Mouse (Mus musculus) hindlimb bud, embryonic 11.5 days (tissue): ENCODE measurements around the gene Sap18b.
A peak's percentile ranks its signal among the peaks of the same experiment; 100 is the strongest.
"Not testable (repeated sequence)": the region's sequence is repeated elsewhere in the genome, so short reads cannot be mapped to it uniquely, and the experiment has no call there.

Experiments
- DNase-seq: peaks from one replicate; pipeline ENCODE4 v3.0.0-alpha.2; 2012; ENCODE audit warnings: low read depth, low spot score; ENCODE audit errors: extremely low spot score

The Sap18b gene

DNA sequence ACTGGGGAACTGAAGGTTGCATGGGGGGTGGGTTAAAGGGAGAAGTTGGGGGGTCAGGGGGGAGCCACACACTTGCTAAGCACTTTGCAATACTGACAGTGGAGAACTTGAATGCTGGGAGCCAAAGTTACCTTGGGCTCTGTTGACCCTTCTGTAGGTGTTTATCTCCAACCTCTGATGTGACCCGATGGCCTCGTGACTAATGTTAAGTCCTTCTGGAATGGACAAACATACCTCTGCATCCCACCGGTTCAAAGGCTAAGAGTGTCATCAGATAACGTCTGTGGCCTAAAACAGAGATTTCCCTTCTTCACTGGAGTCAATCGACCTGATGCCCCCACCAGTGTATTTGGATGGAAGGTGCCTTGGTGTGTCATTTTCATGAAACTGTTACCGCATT is 3.9 kb upstream of the Sap18b start:
- no peak for DNase-seq

DNA sequence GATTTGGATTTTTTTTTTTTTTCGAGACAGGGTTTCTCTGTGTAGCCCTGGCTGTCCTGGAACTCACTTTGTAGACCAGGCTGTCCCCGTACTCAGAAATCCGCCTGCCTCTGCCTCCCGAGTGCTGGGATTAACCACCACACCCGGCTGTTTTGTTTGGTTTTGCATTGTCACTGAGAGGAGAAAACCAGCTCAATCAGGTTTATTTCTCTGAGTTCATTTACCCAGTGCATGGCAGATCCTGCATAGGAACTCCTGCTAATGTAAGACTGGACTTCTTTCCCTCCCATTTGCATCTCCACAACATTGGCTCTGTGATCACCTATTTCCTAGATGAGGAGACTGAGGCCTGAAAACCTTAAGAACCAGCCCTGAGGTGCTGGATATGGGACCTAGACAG is 3.0 kb upstream of the Sap18b start:
- DNase-seq, result no peak

DNA sequence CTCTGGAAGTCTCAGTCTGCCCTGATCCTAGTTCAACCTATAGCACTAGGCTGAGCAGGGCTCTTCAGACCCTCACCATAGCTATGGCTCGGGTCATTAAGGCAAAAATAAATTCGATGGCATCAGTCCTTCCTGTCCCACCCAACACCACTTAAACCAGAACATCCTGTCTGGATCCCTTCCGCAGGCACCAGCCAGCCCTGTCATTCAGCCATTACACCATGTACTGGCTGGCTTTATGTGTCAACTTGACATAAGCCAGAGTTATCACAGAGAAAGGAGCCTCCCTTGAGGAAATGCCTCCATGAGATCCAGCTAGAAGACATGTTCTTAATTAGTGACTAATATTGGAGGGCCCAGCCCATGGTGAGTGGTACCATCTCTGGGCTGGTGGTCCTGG is 2.4 kb upstream of the Sap18b start:
- DNase-seq, result no peak

DNA sequence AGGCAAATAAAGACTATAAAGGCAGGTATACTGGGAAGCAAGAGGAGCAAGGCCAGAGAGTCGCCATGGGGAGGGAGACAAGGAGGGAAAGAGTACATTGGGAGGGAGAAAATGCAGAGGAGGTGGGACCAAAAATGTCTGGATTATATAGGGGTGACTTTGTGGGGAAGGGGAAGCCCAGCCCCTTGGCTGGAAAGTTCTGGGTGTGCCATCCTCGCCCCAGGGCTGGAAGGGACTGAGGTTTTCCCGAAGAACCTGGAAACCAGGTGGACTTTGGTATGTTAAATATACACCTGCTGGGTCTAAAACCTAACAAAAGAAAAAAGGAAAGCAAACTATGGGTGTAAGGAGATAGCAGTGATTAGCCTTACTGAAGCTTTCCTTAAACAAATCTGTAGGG is 5.0 kb downstream of the Sap18b start:
- no peak for DNase-seq

DNA sequence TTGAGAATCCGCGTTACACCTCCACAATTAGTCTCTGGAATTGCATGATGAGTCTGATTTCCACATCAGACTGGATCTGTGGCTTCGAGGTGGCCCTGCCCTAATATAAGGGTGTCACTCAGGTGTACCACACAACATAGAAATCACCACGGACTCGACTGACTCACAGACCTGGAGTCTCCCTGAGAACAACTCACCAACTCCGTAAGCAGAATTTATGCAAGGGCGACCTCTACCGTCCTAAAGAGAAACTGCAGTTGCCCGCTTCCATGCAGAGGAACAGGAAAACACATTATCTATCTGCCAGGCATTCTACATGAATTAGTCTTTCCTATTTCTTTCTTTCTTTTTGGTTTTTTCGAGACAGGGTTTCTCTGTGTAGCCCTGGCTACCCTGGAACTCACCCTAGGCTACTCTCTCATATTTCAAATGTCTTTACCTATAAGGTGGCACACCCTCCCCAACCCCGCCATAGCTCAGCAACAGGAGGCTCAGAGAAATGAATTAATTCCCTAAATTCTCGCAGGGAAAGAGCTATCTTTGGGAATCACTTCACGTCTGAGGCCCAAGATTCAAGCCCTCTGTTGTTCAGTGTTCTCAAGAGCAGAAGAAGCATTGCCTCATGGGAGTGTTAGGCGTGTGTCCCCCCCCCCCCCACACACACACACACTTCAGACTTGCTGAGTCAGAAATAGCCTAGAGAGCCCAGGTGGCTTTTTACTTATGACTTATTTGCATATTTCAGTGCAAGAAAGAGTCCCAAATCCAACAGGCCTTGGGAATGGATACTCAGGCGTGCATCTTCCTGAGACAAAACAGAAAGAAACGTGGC is 7.7 kb downstream of the Sap18b start:
- DNase-seq, result peak; percentile 84

DNA sequence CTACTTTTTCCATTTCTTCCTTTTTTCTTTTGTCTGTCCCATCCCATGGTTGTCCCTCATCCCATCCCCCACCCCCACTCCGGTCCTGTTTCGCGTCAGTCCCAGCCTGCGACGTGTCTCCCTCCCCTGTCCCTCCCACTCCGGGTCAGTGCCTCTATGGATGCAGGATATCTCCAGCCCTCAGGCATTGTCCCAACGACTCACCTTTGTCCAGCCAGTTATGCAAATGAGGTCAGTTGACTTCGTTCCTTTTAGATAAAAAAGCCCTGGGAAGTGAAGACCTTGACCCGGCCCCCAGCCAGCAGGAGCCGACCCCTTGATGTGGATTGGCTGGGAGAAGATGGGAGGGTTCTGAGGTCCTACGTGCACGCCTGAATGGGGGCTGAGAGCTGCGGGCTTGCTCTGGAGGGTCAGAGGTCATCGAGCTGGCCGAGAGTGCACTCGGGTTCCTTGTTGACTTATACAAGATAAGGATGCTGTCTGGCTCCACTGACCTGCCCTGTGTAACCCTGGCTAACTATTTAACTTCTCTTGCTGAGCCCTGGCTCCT is 8.4 kb downstream of the Sap18b start:
- DNase-seq, result no peak

DNA sequence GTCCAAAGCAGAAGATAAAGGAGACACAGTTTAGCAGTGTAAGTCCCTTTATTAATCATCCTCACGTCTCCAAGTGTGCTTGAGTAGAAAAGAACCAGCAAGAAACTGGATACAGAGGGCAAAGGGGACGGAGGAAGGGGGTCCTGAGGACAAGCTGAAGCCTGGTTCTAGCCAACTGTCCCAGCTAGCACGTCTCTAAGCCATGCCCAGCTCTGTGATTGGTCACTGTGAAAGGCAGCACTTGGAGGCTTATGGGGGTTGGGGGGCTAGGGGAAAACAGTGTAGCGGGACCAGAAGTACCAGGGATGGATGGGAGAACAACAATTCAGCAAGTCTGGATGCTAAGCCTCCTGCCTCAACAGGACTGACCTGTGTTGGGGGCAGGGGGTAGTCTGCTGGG is 10.7 kb downstream of the Sap18b start:
- DNase-seq, result no peak

DNA sequence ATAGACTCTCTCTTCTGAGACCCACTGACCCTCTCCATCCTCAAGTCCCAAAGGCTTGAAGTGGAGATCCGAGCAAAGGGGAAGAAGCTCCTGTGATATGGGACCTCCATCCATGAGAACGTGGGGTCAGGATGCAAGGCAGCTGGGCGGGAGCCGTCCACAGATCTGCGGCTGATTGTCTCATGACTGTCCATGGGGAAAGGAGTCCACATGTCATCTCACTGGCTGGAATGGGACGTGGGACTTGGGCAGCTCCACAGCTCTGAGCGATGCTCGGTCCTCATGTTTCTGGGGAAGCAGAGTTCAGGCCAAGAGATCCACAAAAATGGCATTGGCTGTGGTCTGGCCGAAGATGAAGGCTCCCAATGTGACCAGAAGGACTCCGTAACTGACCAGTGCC is 12.1 kb downstream of the Sap18b start:
- no peak for DNase-seq

DNA sequence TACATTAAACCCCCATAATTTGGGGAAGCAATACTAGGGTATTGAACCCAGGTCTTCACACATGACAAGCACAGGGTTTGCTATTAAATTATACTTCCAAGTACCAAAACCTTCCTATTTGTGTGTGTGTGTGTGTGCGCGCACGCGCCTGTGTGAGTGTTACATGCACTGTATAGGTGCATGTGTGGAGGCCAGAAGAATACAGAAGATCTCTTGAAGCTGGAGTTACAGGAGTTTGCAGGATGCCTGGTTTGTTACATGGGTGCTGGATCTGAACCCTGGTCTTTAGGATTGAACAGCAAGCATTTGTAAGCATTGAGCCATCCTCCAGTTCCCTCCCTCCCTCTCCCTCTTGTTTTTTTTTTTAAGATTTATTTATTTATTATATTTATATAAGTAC is 14.1 kb downstream of the Sap18b start:
- DNase-seq, result no peak

DNA sequence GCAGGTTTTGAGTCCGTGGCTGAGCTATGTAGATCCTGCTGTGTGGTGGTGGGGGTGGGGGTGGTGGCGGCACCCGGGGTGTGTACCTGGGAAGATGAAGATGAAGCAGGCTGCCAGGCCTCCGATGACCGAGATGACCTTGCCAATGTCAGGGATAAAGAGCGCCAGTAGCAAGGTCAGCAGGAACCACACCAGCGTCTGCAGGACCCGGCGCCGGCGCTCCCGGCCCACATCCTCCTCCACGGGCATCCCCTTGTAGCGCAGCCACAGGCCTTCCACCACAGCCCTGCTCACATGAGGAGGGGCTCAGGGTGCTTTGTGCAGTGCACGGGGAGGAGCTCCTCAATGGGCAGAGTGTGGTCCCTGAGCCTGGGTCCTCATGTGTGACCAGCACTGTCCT is 16.3 kb downstream of the Sap18b start:
- DNase-seq, result no peak

DNA sequence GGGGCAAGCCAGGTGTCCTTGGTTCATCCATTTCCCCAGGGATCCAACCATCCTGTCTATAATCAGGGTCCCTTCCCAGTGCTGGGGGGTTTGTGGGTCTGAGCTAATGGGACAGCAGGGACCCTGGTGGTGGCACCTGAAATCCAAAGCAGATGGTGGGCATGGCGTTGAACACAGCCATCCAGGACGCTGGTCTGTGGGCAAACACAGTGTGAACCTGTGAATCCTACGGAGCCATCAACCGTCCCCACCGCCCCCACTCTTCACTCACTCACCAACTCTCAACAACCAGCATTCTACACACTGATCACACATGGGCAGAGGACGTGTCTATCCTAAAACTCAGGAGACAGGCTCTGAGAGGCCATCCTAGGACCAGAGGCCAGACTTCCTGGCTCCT is 18.8 kb downstream of the Sap18b start:
- no peak for DNase-seq

DNA sequence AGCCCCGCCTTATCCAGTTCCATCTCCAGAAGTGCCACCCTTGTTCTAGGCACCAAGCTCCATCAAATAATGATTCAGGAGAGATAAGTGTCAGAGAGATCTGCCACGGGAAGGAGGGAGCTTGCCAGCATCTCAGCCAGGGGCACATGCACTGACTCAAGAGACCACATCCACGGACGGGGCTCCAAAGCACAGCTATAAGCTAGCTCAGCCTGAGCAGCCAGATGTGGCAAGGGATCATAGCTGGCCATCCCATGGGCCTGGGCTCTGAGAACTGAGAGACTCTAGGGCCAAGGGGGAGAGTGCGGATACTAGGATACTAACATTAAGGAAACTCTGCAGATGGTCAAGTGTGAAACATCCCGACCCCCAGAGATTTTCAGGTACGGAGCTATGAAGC is 19.9 kb downstream of the Sap18b start:
- DNase-seq, result no peak

DNA sequence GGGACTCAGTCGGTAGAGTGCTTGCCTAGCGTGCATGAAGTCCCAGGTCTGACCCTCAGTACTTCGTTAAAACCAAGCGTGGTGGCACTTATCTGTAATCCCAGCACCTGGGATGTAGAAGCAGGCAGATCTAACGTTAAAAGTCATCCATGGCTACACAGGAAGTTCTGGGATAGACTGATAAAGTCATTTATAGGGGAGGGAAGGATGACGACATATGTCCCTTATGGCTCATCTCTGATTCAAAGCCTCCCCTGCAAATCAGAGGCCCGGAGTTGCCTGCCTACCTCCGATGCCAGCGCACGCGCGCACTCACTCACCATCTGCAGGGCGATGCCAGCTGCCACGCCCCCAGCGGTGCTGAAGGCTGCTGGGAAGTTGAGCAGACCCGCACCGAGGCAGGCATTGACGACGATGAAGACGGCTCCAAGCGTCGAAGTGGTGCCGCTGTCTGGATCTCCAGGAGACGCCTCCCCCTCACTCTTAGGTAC is 23.0 kb downstream of the Sap18b start:
- no peak for DNase-seq

DNA sequence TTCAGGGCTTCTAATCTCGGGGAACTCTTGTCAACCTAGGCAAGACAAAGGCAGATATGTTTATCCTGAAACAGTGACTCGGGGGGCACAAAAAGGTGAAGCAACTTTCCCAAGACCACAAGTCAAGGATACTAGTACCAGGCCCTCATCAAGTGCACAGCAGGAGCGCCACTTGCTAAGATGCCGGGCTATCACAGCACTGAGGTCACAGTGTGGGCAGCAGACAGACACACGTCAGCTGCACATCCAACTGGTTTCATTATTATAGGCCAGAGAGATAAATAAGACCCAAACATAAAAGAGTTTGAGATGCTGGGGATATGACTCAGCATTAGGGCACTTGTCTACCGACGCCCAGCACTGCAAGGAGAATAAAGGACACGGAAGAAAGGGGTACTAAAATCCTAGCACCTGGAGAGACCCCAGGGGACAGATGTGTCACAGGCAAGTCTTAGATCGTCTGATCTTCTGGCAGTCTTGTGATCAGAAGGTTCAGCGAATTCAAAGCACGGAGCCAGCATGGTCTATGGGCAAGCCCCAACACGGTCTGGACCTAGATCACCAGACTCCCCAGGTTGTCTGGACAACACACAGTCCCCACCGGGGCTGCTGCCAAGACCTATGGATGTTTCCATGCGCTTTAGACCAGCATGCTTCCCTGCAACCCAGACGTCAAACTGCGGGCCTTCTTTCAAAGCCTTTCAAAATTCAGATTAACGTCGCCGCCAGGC is 23.8 kb downstream of the Sap18b start:
- DNase-seq, result no peak

DNA sequence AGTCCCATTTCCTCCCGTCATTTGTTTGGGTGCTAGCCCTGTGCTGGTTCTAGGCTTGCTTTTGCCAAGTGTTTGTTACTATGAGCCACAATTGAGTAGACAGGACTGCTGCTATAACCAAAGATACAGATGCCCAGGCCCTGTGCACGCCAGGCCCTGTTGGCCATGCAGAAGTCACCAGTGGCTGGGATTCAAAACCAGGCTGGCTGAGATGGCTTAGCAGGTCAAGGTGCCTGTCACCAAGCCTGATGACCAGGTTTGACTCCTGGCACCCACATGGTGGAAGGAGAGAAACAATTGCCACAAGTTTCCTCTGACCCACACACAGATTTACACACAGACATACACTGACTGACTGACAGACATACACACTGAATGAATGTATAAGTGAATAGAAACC is 25.2 kb downstream of the Sap18b start:
- no peak for DNase-seq

DNA sequence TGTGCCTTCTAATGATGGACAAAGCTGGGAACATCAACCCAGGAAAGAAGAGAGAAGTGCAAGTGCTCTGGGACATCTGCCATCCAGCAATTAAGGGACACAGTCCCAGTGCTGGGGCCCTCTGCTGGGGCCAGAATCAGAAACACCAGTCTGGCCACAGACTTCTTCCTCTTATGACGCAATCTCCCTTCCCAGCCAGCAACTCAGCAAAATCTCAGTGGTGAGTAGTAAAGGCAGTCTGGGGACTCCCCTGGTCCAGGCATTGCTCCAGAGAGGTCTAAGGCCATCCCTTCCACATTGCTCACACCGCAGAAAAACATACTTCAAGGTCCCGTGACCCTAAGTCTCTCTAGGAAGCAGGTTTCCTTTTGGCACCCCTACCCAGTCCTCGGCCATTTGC is 27.1 kb downstream of the Sap18b start:
- no peak for DNase-seq

DNA sequence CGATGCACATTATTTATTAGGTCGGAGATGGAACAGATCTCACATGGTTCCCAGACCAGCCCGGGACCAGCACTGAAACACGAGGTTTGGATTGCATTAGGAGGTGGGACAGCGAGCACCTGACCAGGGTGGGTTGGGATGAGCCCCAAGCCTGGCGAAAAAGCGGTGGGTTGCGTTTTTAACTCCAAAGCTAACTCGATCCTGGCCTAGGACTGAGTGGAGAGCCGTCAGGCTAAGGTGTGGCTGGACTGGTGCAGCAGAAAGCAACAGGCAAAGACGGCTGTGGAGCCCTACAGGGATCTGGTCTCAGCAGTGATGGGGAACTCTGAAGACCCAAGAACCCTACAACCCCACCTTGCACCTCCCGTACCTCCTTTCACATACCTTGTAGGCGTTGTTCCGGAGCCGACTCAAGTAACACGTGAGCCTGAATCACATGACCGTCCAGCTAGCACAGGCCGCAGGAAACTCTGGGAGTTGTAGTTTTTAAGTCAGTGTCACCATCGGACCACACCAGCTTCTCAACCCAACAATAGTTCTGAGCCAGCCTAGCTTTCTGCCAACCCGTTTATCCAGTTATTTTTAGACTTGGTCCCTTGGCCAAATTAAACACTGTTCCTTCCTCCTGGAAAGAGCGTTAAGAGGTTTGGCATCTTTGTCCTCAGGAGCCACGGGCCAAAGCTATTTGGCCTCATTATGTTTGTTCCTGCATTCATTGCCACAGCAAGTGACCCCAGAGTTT is 28.1 kb downstream of the Sap18b start, which contains the start of gene Slc38a7:
Slc38a7 (minus strand) TSS at position 438 of the 742 bp plus-strand sequence.
- peak; percentile 53 for DNase-seq

DNA sequence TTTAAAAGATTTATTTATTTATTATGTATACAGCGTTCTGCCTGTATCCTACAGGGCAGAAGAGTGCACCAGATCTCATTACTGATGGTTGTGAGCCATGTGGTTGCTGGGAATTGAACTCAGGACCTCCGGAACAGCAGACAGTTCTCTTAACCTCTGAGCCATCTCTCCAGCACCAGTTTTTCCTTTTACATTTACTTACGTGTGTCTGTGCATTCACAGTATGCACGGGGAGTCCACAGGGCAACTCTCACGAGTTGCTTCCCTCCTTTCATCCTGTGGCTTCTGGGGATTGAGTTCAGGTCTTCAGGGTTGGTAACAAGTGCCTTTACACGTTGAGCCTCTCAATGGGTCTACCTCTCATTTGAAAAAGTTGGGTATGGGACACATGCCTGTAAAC is 29.0 kb downstream of the Sap18b start:
- DNase-seq, result no peak

DNA sequence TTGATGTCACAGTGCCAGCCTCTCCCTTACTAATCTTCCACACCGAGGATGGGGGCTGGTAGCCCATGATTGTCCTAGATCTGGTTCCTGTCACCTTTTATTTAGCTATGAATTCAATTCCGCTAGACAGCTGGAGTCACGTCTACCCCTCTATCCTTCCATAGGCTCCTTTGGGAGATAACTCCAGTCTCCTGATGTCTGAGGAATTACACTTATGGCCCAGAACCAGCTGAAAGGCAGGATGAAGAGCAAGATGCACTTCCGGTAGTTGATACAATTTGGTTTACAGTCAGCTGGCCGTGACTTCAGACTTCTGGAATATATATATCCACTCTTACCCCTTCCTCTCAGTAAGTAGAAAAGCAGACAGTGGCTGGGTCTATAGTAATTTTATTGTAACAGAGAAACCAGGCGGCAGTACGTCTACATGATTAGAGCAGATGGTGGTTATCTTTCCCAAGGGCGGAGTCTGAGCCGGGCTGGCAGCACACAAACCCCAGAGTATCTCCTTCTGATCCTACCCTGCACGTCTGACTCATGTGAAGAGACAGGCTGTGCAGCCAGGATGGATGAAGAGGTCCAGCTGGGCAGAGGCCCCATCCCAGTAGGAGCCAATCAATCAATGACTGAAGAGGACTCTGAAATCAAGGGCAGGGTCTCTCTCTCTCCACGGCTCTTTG is 38.8 kb downstream of the Sap18b start:
- not testable (repeated sequence) for DNase-seq

DNA sequence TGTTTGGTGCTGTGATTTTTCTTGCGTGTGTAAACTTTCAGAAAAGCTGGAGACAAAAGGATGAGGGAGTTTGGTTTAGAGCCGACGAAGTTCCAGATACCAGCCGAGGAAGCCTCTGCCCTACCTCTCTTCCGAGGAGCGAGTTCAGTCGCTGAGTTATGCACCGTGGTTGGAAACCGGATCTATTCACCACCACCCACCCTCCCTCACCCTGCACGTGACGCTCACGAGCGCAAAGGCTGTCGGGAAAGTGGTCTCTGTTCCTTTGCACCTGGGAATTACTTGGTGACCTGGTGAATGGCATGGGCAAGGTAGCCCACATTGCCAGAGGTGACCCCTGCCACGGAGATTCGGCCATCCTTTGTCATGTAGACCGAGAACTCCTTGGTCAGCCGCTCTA is 39.7 kb downstream of the Sap18b start:
- DNase-seq, result not testable (repeated sequence)

DNA sequence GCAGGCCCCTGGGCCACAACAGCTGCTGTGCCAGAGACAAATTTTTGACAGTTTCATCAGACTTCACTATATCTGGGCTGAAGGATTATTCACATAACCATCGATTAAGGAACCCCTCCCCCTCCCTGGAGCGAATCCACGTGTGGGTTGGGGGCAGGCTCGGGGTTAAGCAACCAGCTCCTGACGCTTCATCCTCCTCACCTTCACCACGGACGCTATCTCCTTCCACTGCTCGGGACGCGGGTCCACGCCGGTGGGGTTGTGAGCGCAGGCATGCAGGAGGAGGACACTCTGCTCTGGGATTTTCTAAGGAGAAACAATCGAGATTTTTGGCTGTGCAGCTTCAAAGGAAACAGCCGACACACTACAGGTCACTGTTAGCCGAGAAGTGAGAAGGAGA is 46.5 kb downstream of the Sap18b start:
- no peak for DNase-seq
